ENCODE assay signal across 32 mouse cellular contexts in the genomic region with DNA sequence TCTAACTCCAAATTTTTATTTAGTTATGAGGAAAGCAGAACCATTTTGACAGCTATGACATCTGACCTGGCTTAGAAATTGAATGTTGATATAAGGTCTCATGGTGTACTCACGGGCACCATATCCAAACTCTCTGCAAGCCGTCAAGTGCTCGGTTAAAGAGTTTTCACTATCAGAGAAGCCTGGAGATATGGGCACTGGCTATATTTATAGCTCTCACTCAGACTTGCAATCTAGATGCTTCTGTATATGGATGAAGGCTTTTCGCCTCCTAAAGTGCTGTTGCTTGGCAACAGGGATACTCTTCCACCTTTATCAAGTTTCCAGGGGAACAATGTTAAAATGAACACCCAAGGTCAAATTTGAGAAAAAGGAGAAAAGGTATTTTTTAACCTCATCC. TPM values are rescaled to one million over a fixed set of nuclear protein-coding genes. Genes with fewer than 3 reads are reported as not detected.
"Had no signal": no experiment of that assay in that cellular context is flagged by ENCODE, and none has a peak within 500 bp of the region (broad histone marks: within the 10 kb centered on the region; RNA-seq: fewer than 3 reads in every experiment).

No protein-coding gene starts in this region.

- H3K36me3 ChIP-seq: liver, embryonic 13.5 days had no signal

- H3K4me3 ChIP-seq: left cerebral cortex, adult 2 months; liver, embryonic 13.5 days had no signal

- H3K27ac ChIP-seq: left cerebral cortex, adult 2 months; liver, embryonic 13.5 days; stomach, postnatal 0 days had no signal

- H3K27me3 ChIP-seq: liver, embryonic 13.5 days had no signal

- H3K4me1 ChIP-seq: liver, embryonic 13.5 days had no signal

- H3K9ac ChIP-seq: liver, embryonic 13.5 days had no signal

- H3K9me3 ChIP-seq: liver, embryonic 13.5 days had no signal

- H3K4me2 ChIP-seq: liver, embryonic 13.5 days; midbrain, embryonic 11.5 days had no signal

- DNase-seq: kidney, postnatal 10 days; kidney, postnatal 36 days; layer of hippocampus, postnatal 36 days; liver, embryonic 13.5 days; lung, adult 2 months; lung, postnatal 14 days; lung, postnatal 4 days; midbrain, embryonic 14.5 days; right cerebral cortex, adult 18-20 months; right cerebral cortex, postnatal 14 days; right cerebral cortex, postnatal 4 days; thymus, adult 2 months; thymus, postnatal 14 days; thymus, postnatal 4 days had no signal

RNA-seq across cellular contexts. Expression of a gene that starts 47.1 kb away (rescaled TPM):
- total RNA-seq: layer of hippocampus, adult 8-10 months; layer of hippocampus, postnatal 10 days; layer of hippocampus, postnatal 36 days; left cerebral cortex, adult 2 months; left cerebral cortex, postnatal 10 days; left cerebral cortex, postnatal 36 days; liver, adult 2 months; megakaryocyte progenitor cell, adult 5-6 weeks; megakaryocyte-erythroid progenitor cell, adult 5-6 weeks; midbrain, postnatal 0 days had no signal
- polyA plus RNA-seq: limb, embryonic 11.5 days; limb, embryonic 14.5 days; liver, adult 2 months; liver, embryonic 13.5 days; liver, embryonic 16.5 days; lung, adult 2 months; lung, embryonic 16.5 days; midbrain, embryonic 11.5 days; midbrain, embryonic 14.5 days; midbrain, postnatal 0 days; neural tube, embryonic 11.5 days; neural tube, embryonic 14.5 days; stomach, embryonic 14.5 days; stomach, postnatal 0 days; thymus, adult 2 months had no signal
